Mouse (Mus musculus) ovary, adult 18-20 months (tissue): ENCODE results near the gene Prim2.
A peak's percentile ranks its signal among the peaks of the same experiment; 100 is the strongest.
"Not testable (repeated sequence)": the region's sequence is repeated elsewhere in the genome, so short reads cannot be mapped to it uniquely, and the experiment has no call there.

Experiments used
- DNase-seq: peaks from one replicate; pipeline ENCODE4 v3.0.0; 2022; ENCODE audit warnings: low spot score, mixed read lengths

The Prim2 gene

DNA sequence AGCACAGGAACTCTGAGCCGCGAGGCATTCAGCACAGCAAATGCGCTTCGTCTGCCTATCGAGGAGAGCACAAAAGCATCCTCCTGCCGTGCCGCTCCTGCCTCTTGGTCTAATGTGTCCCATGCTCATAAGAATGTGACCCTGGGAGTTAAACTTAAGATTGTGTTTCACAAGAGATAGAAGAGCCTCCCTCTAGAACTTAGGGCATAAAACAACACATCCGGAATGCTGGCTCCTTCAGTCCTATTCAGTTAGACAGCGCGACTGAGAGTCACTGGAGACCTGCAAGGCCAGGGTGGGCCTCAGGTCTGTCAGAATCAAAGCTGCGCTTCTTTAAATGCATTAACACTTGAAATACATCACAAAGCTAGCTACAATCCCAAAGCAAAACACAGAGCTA is 18.7 kb downstream of the Prim2 start:
- no peak for DNase-seq

DNA sequence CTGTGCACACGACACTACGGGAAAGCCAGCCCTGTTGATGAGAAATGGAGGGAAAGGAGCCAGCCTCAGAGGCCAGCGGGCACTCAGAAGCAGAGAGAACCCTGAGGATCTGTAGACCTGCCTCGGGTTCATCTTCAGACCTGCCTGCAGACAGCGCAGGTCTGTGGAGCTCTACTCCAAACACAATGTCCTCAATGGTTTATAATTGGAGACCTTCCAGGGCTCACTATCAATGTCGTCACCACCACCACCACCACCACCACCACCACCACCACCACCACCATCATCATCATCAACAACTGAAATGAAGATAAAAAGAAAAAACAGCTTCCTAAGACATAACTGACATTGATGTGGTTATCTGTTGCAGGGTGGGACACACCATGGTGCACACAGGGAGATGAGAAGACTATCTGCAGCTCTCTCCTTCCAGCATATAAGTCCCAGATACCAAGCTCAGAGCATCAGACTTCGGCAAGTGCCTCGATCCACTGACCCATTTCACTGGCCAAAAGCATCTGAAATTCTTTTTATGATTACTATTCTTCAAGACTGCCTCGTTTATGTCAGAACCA is 20.0 kb downstream of the Prim2 start:
- no peak for DNase-seq

DNA sequence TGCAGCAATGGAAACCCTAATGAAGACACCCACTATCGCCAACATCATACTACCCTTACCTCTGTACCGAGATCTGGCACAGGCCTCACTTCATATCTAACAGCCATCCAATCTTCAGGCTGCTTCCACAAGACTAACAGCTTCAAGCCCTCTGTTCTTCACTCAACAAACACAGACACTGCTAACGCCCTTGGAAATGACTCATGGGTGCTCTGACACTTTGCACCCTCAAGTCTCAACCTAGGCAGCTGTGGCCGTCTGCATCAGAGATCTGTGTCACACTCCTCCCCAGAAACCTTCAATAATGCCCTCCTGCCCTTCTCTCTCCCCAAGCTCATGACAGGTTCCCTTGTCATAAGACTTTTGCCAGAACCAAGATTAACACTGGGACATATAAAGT is 20.6 kb downstream of the Prim2 start:
- no peak for DNase-seq

DNA sequence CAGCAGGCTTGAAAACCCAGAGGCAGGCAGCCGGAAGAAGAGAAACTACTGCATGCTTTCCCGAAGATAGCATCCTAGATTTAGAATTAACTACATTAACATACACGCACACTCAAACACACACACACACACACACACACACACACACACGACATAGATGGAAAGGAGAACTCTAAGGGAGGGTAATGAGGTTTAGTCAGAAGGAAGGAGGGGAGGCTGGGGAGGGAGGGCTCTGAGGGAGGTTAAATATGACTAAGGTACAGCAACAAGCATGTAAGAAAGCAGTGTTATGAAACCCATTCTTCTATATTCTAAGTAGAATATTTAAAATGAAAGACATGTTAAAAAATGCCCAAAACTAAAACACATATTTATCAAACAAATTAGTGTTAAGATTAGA is 21.9 kb downstream of the Prim2 start:
- no peak for DNase-seq

DNA sequence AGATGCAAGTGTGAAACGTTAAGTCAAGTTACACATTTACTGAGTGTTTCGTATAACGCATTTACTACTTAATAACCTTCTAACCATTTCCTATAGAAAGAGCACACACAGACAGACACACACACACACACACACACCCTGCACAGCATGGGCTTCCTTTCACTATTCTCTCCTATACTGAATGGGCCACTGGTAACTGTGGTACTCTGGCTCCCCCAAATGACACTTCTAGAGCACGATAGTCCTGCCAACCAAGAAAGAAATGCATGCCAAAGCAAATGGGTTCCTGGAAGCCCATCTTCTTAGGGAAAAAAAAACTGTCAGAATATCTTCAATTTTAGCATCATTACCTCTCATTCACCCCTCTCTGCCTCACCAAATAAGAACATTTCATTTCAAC is 22.4 kb downstream of the Prim2 start:
- no peak for DNase-seq

DNA sequence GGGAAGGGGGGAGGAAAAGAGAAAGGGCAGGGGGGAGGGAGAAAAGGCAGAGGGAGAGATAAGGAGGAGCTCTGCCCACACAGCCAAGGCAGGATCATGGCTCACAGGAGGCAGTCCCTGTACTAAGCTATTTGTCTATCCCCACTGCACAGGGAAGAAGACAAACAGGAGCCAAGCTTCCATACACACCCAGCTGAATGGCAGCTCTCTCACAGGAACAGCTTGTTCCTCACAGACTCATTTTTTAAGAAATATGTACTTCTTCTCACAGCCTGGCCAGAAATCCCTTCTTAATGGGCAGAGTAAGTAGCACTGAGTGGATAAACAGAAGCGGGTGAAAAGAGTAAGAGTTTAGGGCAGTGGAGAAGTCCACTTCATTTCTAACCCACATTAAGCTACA is 23.9 kb downstream of the Prim2 start:
- peak; percentile 36 for DNase-seq

DNA sequence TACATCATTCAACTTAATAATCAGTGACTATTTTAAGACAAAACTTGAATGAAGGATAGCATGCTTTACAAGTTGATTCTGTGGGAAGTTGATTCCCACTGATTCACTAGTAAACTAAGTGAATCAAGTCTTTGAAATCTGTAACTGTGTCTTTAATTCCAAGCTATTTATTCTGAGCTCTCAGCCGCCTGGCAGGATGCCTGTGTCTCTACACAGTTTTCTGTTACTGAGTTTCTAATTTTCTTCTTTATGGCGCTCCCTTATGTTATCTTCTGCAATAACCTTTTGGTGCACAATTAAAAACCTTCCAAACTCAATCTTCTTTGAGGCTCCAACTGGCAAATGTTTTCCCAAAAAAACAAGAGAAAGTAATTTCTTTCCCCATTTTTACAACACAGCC is 28.5 kb downstream of the Prim2 start:
- no peak for DNase-seq

DNA sequence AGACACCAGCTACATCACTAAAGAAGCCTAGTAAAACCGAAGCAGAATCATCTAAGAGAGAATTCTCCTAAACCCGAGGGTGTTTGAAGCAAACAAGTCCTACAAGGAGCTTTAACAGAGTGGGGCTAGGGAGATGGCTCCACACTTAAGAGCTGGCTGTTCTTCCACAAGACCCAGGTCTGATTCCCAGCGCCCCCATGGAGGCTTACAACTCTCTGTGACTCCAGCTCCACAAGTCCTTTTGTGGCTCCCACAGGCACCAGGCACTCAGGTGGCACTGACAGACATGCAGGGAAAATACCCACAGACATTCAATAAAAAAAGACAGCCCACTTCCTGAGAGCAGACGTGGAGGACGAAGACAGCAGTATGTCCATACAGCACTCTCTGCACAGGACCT is 29.5 kb downstream of the Prim2 start:
- DNase-seq = no peak

DNA sequence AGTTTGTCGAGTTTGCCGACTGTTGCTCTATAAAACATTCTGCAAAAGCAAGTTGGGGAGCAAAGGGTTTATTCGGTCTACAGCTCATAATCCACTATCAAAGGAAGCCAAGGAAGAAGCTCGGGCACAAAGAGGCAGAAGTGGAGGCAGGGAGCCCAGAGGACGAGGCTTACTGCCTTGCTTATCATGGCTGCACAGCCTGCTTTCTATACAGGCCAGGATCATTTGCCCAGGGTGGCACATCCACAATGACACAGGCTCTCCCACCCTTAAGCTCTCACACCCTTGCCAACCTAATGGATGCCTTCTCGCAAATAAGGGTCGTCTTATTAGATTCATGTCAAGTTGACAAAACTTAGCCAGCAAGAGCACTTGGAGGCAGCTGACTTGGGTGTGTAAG is 30.4 kb downstream of the Prim2 start:
- no peak for DNase-seq

DNA sequence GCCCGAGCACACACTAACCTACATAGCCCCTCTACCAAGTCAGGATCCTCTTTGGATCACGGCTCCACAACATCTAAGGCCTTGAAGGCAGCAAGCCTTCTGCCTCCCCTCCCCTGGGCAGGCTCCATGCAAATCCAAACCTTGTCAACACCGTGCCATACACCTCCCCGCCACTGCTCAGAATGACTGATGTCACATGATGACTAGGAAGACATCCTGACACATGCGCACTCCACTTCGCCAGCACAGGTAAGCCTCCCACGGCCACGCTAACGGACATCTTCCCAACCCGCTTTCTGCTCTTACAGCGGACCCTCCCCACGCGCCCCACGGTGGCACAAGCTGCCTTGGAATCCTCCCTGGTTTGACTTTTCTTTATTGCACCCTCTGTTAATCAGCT is 31.8 kb downstream of the Prim2 start:
- DNase-seq = no peak

DNA sequence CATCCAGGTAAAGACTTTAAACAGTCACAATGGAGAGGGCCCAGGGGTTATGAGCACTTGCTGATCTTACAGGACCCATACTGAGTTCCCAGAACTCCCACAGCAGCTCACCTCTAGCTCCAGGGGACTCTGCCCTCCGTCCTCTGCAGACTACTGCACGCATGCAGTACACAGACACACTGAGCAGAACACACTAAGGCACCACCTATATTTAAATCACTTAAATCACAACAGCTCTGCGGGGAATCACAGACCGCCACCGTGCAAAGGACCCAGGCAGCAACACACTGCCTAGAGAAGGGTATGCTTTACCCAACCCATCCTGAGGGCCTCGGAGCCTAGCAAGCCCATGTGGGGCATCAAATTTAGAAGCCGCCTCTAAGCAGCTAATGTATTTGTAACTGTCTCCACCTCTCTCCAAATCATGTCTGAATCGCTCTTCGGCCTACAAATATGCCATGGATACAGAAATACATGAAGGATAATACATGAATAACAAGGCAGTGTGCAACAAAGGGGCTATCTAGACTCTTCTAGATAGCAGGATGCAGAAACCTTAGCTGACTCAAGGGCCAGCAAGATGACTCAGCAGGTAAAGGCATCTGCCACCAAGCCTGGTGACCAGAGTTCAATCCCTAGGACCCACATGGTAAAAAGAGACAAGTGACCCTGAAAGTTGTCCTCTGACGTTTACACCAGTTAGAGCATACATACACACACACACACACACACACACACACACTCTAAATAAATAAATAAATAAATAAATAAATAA is 33.0 kb downstream of the Prim2 start:
- DNase-seq = no peak

DNA sequence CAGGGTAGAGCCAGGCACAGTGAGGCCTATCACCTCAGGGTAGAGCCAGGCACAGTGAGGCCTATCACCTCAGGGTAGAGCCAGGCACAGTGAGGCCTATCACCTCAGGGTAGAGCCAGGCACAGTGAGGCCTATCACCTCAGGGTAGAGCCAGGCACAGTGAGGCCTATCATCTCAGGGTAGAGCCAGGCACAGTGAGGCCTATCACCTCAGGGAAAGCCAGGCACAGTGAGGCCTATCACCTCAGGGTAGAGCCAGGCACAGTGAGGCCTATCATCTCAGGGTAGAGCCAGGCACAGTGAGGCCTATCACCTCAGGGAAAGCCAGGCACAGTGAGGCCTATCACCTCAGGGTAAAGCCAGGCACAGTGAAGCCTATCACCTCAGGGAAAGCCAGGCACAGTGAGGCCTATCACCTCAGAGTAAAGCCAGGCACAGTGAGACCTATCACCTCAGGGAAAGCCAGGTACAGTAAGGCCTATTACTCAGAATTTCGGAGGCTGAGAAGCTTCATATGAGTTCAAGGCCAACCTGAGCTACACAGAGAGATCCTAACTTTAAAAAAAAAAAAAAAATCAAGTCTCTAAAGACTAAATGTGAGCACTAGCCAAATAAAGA is 38.5 kb downstream of the Prim2 start:
- not testable (repeated sequence) for DNase-seq

DNA sequence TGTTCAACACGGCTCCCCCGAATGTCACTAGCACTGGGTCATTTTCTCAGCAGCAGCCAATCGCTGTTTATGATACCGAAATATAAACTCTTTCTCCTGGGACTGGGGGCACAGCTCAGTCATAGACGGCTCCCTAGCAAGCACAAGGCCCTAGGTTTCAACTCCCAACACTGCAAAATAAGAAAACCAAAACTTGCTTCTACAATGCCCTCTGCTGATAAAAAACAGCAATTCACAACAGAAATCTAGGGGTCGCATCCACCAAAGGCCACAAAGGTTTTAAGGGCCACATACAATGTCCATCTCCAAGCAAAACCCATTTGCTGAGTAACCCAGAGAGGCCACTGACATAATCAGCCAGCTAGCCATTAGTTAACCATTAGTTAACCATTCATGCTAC is 41.8 kb downstream of the Prim2 start:
- no peak for DNase-seq

DNA sequence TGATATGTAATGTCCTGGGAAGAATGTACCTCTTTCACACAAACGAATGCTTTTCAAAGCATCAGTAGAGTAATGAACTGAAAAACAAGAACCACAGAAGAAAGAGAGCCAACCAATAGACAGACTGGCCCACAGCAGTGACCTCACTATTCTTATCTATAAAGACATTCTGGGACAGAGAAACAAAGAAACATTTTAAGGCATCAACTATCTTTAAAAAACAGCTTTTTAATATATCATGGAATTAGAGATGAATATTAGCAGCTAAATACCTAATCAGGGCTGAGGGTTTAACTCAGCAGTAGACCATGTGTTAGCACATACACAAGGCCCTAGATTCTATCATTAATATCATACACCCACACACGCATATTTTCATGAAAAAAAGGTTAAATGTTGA is 42.5 kb downstream of the Prim2 start:
- no peak for DNase-seq

DNA sequence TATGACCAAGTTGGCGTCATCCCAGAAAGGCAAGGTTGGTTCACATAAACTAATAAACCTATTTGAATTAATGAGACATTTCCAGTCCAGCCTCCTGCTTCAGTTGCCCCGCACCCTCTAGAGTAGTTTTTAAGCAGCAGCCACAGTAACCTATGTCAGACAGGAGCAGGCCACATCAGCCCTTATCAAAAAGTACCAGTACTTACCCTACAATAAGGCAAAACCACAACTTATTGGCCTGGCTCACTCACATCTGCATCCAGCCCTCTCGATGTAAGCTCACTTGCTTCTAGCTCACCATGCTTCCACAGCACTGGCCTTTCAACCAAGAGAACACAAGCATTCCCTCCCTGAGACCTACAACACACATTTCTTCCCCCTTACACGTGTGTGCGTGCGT is 44.7 kb downstream of the Prim2 start:
- no peak for DNase-seq

DNA sequence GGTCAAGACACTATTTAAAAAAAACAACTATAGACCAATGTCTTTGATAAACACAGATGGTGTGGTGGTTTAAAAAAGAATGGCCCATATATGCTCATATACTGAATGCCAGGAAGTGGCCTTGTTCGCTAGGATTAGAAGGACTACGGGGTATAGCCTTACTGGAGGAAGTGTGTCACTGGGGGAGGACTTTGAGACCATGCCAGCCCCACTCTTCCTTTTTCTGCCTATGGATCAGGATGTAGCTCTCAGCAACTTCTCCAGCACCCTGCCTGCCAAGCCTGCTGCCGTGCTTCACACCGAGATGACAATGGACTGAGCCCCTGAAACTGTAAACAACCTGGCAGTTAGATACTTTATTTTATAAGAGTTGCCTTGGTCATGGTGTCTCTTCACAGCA is 45.2 kb downstream of the Prim2 start:
- no peak for DNase-seq

DNA sequence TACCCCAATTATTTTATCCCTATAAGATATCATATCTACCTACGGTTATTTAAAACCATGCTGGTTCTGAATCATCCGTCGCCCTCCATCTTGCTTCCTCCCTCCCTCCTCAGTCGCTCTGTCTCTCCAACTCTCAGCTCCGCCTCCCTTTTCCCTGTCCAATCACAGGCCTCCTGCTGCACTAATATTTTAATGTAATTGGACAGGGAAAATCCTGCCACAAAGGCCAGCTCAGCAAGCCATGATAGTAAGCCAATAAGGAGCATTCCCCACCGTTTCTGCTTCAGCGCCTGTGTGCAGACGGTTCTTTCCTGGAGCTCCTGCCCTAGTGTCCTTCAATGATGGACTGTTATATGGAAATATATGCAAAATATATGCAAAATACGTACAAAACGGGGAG is 47.8 kb downstream of the Prim2 start:
- DNase-seq = no peak

DNA sequence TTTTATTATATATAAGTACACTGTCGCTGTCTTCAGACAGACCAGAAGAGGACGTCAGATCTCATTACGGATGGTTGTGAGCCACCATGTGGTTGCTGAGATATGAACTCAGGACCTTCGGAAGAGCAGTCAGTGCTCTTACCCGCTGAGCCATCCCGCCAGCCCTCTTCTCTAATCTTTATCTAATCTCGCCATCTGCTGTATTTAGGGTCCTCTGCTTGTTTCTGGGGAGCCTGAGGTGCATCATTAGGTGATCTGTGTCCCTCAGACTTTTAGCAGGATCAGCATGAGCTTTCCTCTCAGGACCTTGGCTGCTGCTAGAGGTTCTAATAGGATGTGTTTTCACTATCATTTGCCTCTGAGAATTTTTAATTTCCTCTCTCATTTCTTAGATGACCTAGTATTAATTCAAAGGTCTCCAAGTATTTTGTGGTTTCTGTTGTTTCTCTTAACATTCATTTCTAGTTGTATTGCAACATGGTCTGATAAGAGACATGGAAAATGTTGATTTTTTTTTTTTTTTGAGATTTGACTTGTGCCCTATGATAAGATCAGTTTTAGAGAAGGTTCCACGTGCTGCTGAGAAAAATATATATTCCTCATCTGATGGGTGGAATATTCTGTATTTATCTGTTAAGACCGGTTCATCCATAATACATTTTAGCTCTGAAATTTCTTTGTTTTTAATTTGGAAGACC is 49.4 kb downstream of the Prim2 start:
- no peak for DNase-seq

DNA sequence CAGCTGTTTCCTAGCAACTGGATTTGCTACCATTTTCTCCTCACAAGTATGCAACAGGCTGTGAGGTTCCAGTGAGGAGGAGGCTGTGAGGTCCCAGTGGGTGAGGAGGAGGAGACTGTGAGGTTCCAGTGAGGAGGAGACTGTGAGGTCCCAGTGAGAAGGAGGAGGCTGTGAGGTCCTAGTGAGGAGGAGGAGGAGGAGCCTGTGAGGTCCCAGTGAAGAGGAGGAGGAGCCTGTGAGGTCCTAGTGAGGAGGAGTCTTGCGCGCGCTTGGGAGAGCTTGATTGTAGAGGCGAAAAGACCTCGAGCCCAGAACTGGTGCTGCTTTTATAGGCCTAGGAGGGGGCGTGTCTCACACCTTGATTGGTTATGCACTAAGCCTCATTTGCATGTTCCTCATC is 53.0 kb downstream of the Prim2 start:
- not testable (repeated sequence) for DNase-seq

DNA sequence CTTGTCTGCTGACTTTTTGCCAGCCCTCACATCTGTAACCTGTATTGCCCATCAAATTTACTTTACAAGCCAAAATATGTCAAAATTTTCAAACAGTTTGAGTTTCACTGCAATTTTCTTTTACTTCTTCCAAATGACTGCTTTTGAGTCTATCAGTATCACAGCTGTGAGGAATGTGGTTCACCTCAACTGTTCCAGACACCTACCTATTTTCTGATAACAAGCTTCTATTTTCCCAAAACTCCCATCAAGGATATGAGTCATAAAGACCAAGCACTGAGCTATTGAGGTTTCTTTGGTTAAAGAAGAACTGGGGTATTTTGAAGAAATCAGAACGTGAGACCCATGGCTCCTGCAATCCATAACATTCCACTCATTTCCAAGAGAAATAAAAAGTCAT is 57.5 kb downstream of the Prim2 start:
- DNase-seq = no peak

DNA sequence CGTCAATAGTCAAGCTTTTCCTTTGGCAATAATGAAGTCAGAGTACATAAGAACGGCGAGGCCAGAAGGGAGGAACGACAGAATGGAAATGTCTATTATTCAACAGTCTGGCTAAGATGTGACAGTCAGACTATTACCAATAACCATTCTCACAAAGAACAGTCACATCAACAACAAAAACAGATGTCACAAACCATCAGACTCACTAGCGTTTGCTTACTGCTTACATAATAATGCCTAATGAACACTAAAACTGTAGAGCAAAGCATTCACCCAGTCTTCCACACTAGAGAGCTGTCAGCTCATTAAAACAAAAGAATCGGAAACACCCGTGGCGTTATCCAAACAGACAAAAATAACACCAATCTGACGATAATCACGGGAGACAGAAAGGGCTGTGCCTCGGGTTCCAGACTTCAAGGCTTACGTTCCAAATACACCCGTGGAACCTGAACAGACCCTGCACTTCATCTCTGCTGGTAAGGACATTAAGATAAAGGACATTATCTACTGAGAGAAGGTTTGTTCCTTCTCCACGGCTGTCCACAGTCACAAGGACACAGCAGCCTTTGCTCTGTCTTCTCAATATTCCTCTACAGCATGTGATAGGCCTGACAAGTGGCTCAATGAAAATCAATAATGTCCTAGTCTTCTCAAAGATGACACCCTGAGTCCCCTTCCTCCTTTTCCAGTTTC is 59.4 kb downstream of the Prim2 start:
- no peak for DNase-seq

DNA sequence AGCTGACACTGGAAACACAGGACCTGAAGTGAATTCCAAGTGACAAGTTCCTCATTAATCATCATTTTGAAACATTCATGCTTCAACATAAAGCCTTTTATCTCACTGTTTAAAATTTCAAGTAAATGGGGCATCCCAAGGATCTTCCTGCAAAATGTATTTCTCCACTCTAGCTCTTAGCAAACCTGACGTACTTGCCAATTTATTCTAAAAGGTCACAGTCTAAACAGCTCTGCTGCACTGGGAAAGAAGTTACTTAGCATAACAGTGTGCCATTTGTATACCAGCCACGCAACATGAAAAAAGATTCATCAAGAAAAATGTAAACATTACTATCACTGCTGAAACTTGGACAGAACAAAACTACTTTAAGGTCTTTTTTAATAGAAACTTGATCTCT is 61.5 kb downstream of the Prim2 start:
- DNase-seq = no peak
